Mouse (Mus musculus) cortical plate, adult 2 months (tissue): ENCODE data around the gene Steap3.

ENCODE experiments used
- CTCF ChIP-seq: fragments of 200-500 bp; IDR thresholded peaks from 2 replicates; pipeline ENCODE4 v1.5.1; 2011; ENCODE audit warnings: mild to moderate bottlenecking, control low read depth, low read length; ENCODE audit not compliant: insufficient read depth; ENCODE audit errors: extremely low read depth
- POLR2A ChIP-seq: fragments of 200-500 bp; IDR thresholded peaks from 2 replicates; pipeline ENCODE4 v1.6.1; 2011; ENCODE audit warnings: mild to moderate bottlenecking, low read length, control low read depth; ENCODE audit not compliant: insufficient read depth; ENCODE audit errors: extremely low read depth

DNA sequence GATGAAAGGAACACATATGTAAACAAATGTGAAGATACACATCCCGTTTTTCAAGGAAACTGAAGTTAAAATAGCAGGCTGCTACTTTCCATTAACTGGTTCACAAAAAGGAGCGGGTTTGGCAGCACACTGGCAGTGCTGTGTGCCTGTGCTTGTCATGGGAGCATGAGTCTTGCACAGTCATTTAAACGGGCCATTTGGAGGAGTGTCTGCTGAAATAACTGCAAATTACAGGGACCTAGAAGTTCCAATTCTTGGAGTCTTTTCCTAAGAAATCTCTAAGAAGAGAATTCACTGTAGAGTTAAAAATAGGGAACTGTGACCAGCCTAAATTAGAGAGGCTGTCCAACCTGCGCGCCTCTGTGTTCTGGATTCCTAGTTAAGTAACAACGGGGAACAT, 81.6 kb downstream of the Steap3 start:
- TF ChIP-seq CTCF (no peak), POLR2A (no peak)
